Mouse (Mus musculus) gastrocnemius, postnatal 14 days (tissue): ENCODE data around the gene Pdxk. TPM values are rescaled to one million over a fixed set of nuclear protein-coding genes. Genes with fewer than 3 reads are reported as not detected.
A peak's percentile ranks its signal among the peaks of the same experiment; 100 is the strongest.

Experiments used
- DNase-seq: peaks from one replicate; pipeline ENCODE4 v3.0.0; 2021; ENCODE audit warnings: mixed read lengths
- intact Hi-C: fragments of 180-260 bp; cut with DNase I; formaldehyde crosslinking; loops from one replicate; pipeline ENCODE4 v1.15.1; 2025; ENCODE audit warnings: low total_unique reads
- total RNA-seq, 2 experiments: library from RNA; stranded (reverse); gene quantifications; 2 replicates each; pipeline ENCODE4 v1.2.3; 2021

Gene Pdxk
- total RNA-seq, 2 experiments from 2014 or later, result 4.8 to 6.2 TPM

- DNase-seq, result no peak
- intact Hi-C loops, result no loop called here
Observed at GRCm38 (mm10) chr10:78462945-78463768, 1.6 kb downstream of the Pdxk start.

GRCm38 (mm10) chr10:78461767-78462166 is 3.0 kb downstream of the Pdxk start:
- intact Hi-C loops, result no loop called here
- no peak for DNase-seq

- intact Hi-C loops, result no loop called here
- no peak for DNase-seq
Observed at GRCm38 (mm10) chr10:78460463-78460862, 4.3 kb downstream of the Pdxk start.

- DNase-seq, result peak; percentile 70
- intact Hi-C loops, result no loop called here
Observed at GRCm38 (mm10) chr10:78458348-78459111, 6.2 kb downstream of the Pdxk start.

GRCm38 (mm10) chr10:78457495-78458347 is 7.1 kb downstream of the Pdxk start:
- DNase-seq, result peak; percentile 83

GRCm38 (mm10) chr10:78456696-78457095 is 8.1 kb downstream of the Pdxk start:
- no peak for DNase-seq
- intact Hi-C loops, result no loop called here

More at GRCm38 (mm10) chr10:78457495-78458347, 7.1 kb downstream of the Pdxk start:
- intact Hi-C loops, result no loop called here

GRCm38 (mm10) chr10:78452641-78453040 is 12.1 kb downstream of the Pdxk start:
- intact Hi-C loops, result no loop called here

GRCm38 (mm10) chr10:78450761-78451160 is 14.0 kb downstream of the Pdxk start:
- DNase-seq, result no peak
- intact Hi-C loops, result no loop called here

More at GRCm38 (mm10) chr10:78452641-78453040, 12.1 kb downstream of the Pdxk start:
- no peak for DNase-seq

- no peak for DNase-seq
- intact Hi-C loops, result no loop called here
Observed at GRCm38 (mm10) chr10:78447396-78447795, 17.4 kb downstream of the Pdxk start.

GRCm38 (mm10) chr10:78446195-78446594 is 18.6 kb downstream of the Pdxk start:
- intact Hi-C loops, result no loop called here
- no peak for DNase-seq

- DNase-seq, result no peak
- intact Hi-C loops, result no loop called here
Observed at GRCm38 (mm10) chr10:78442292-78442691, 22.5 kb downstream of the Pdxk start.

- intact Hi-C loops, result no loop called here
- DNase-seq, result no peak
Observed at GRCm38 (mm10) chr10:78441606-78442005, 23.2 kb downstream of the Pdxk start.

GRCm38 (mm10) chr10:78440812-78441211 is 24.0 kb downstream of the Pdxk start:
- DNase-seq, result no peak
- intact Hi-C loops, result no loop called here

GRCm38 (mm10) chr10:78439990-78440389 is 24.8 kb downstream of the Pdxk start:
- DNase-seq, result no peak
- intact Hi-C loops, result no loop called here

GRCm38 (mm10) chr10:78439550-78439949 is 25.2 kb downstream of the Pdxk start:
- intact Hi-C loops, result no loop called here
- DNase-seq, result no peak

- intact Hi-C loops, result no loop called here
- peak; percentile 78 for DNase-seq
Observed at GRCm38 (mm10) chr10:78438094-78438493, 26.7 kb downstream of the Pdxk start.

- intact Hi-C loops, result no loop called here
- no peak for DNase-seq
Observed at GRCm38 (mm10) chr10:78432853-78433252, 31.9 kb downstream of the Pdxk start.

- no peak for DNase-seq
Observed at GRCm38 (mm10) chr10:78429776-78430175, 35.0 kb downstream of the Pdxk start.

GRCm38 (mm10) chr10:78429180-78429579 is 35.6 kb downstream of the Pdxk start:
- no peak for DNase-seq
- intact Hi-C loops, result no loop called here

More at GRCm38 (mm10) chr10:78429776-78430175, 35.0 kb downstream of the Pdxk start:
- intact Hi-C loops, result no loop called here

- no peak for DNase-seq
- intact Hi-C loops, result no loop called here
Observed at GRCm38 (mm10) chr10:78428070-78428469, 36.7 kb downstream of the Pdxk start.
